Mouse (Mus musculus) neural tube, embryonic 14.5 days (tissue): ENCODE measurements around the gene Sfmbt1. TPM values are rescaled to one million over a fixed set of nuclear protein-coding genes. Genes with fewer than 3 reads are reported as not detected.
A peak's percentile ranks its signal among the peaks of the same experiment; 100 is the strongest.

ENCODE experiments used
- ATAC-seq: fragments of 200-750 bp; cut with Nextera tagmentation; 2 replicates; pipeline ENCODE4 v1.8.0; 2017; ENCODE audit warnings: low read depth, mild to moderate bottlenecking, moderate TSS enrichment, moderate library complexity
- H3K27ac ChIP-seq: fragments of 300-500 bp; sonication (generic); 2 replicates; pipeline ENCODE4 v1.5.1; 2014; ENCODE audit warnings: low read depth, mild to moderate bottlenecking, control low read depth, low read length, moderate library complexity, mixed read lengths
- H3K27me3 ChIP-seq: fragments of 300-500 bp; sonication (generic); 2 replicates; pipeline ENCODE4 v1.6.1; 2014; ENCODE audit warnings: low read length; ENCODE audit not compliant: control insufficient read depth, insufficient read depth
- H3K36me3 ChIP-seq: fragments of 300-500 bp; sonication (generic); 2 replicates; pipeline ENCODE4 v1.6.1; 2014; ENCODE audit warnings: low read length, mixed read lengths; ENCODE audit not compliant: control insufficient read depth, insufficient read depth
- H3K4me1 ChIP-seq: fragments of 300-500 bp; sonication (generic); 2 replicates; pipeline ENCODE4 v1.6.1; 2014; ENCODE audit warnings: low read length; ENCODE audit not compliant: control insufficient read depth, insufficient read depth
- H3K4me2 ChIP-seq: fragments of 300-500 bp; sonication (generic); 2 replicates; pipeline ENCODE4 v1.6.1; 2014; ENCODE audit warnings: mild to moderate bottlenecking, low read depth, low read length, control low read depth
- H3K4me3 ChIP-seq: fragments of 300-500 bp; sonication (generic); 2 replicates; pipeline ENCODE4 v1.5.1; 2014; ENCODE audit warnings: low read depth, low read length, control low read depth, mixed read lengths
- H3K9ac ChIP-seq: fragments of 300-500 bp; sonication (generic); replicated peaks from 2 replicates; pipeline ENCODE4 v1.6.1; 2014; ENCODE audit warnings: low read depth, mild to moderate bottlenecking, control low read depth, low read length, mixed read lengths
- H3K9me3 ChIP-seq: fragments of 300-500 bp; sonication (generic); 2 replicates; pipeline ENCODE4 v1.6.1; 2016; ENCODE audit warnings: low read length; ENCODE audit not compliant: control insufficient read depth
- WGBS: fragments of 180-500 bp; shearing (Covaris S2); extraction: QIAGEN DNeasy Blood & Tissue Kit; methylation state at CpG from one replicate; pipeline ENCODE4 v1.1.7; 2014; 5-methylcytosine and 5-hydroxymethylcytosine counted together
- polyA plus RNA-seq: library from polyadenylated mRNA; unstranded; fragments of >200 nt; fragmentation: Nextera tagmentation; extraction: Ambion mirVana; gene quantifications from 2 replicates; pipeline ENCODE4 v1.2.1, GENCODE M21; 2014

The Sfmbt1 gene
- polyA plus RNA-seq, 1 experiment from 2014 or later, result 22.1 TPM

DNA sequence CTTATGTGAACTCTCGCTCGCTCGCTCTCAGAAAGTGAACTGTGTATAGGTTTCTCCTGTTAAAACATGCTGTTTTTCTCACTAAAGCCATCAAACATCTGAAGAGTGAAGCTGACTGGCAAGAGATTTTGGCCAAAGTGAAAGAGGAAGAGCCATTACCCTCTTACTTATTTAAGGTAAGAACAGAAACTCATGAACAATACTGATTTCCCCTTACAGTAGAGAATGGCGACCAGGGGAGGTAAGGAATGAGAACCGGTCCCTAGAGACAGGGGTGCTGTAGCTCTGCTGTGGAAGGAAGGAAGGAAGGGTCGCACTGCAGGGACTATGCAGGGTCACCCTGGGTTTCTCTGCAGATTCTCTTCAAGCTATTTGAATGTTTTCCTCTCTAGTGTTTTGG, 70.0 kb downstream of the Sfmbt1 start:
- no peak for ATAC-seq
- H3K4me3 ChIP-seq, result no peak overlapping the region
- no peak overlapping the region for H3K27ac ChIP-seq
- H3K9me3 ChIP-seq, result no peaks in the 10 kb centered on the region
- WGBS, result 94% methylated on average over 6 of the region's 6 CpGs
- no peaks in the 10 kb centered on the region for H3K27me3 ChIP-seq
- H3K4me2 ChIP-seq, result no peak overlapping the region
- no peaks in the 10 kb centered on the region for H3K4me1 ChIP-seq
- peaks cover 7% of the 10 kb centered on the region; the same call in 1 of the 2 replicates for H3K36me3 ChIP-seq
- no peak overlapping the region for H3K9ac ChIP-seq

DNA sequence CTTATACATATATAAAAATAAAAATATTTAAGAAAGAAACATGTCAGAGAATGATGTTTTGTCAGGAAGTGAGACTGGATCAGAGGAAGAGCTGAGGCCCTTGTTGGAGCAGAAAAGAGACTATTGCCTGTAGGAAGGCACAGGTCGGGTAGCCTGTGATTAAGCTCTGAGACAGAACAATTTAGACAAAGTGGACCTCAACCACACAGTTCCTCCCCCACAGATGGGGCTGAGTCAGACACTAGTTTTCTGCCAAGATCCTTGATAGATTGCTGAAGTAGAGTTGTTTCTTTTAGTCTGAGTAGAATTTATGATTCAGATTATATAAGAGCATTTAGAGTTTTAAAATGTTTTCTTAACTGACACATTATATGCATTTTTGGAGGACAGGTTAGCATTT, 74.8 kb downstream of the Sfmbt1 start:
- Histone ChIP-seq H3K36me3 (peaks cover 7% of the 10 kb centered on the region; the same call in 1 of the 2 replicates), H3K27me3 (no peaks in the 10 kb centered on the region), H3K4me2 (no peak overlapping the region), H3K27ac (no peak overlapping the region), H3K9me3 (no peaks in the 10 kb centered on the region), H3K4me3 (no peak overlapping the region), H3K4me1 (no peaks in the 10 kb centered on the region), H3K9ac (no peak overlapping the region)
- no peak for ATAC-seq
- WGBS, result 65% methylated on average over 1 of the region's 1 CpGs

DNA sequence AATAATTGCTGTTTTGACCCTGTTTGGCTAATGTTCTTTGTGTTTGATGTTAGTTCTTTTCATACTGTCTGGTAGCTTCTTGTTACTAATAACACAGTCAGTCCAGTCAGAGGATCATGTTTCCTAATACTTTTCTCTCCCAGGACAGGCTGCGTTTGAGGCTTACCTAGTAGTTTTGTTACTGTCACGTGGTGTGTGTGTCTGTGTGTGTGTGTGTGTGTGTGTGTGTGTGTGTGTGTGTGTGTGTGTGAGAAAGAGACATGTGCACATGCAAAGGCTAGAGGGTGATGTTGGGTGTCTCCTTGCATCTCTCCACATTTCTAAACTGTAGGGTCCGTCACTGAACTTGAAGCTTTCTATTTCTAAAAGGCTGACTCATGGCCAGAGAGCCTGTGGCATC, 78.2 kb downstream of the Sfmbt1 start:
- 96% methylated on average over 3 of the region's 3 CpGs for WGBS
- Histone ChIP-seq H3K4me3 (no peak overlapping the region), H3K4me2 (no peak overlapping the region), H3K4me1 (no peaks in the 10 kb centered on the region), H3K27me3 (no peaks in the 10 kb centered on the region), H3K27ac (no peak overlapping the region), H3K9me3 (no peaks in the 10 kb centered on the region), H3K36me3 (no peaks in the 10 kb centered on the region; the same call in 1 of the 2 replicates), H3K9ac (no peak overlapping the region)
- ATAC-seq, result no peak

DNA sequence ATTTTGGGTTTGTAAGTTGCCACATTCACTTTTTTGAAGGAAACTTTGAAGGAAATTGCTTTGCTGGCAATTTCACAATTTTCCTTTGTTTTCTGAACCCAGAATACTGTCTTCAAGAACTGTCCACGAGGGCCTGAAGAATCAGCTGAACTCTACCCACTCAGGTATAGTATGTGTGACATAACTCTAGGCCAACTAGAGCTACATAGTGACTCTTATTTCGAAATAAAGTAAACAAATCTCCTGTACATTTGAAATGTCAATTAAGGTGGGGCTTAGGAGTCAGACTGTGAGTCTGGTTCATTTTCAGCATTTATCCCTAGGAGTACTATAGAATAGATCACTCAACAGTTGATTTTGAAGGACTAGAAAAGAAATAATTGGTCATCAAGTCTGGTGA, 87.1 kb downstream of the Sfmbt1 start:
- H3K4me2 ChIP-seq, result no peak overlapping the region
- no peak overlapping the region for H3K4me3 ChIP-seq
- no peak overlapping the region for H3K27ac ChIP-seq
- WGBS, result 97% methylated on average over 2 of the region's 2 CpGs
- H3K36me3 ChIP-seq, result peaks cover 16% of the 10 kb centered on the region
- no peak overlapping the region for H3K9ac ChIP-seq
- no peaks in the 10 kb centered on the region for H3K4me1 ChIP-seq
- H3K9me3 ChIP-seq, result no peaks in the 10 kb centered on the region
- H3K27me3 ChIP-seq, result no peaks in the 10 kb centered on the region
- ATAC-seq, result no peak

DNA sequence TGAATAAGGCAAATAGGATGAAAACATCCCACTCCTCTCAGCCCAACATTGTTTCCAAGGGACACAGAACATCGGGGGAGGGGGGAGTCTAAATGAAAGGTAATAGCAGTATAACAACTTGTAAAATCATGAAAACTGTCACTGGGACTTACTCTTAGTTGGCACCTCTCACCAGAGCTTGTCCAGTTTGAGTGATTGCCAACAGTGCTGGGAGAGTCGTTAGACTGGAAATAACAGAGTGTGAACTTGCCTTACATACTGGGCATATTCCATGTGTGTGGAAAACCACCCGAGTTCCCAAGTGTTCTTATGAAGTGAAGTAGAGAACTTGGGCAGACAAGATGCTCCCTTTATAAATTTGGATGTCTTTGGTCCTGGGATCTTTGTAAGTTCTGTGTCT, 106.5 kb downstream of the Sfmbt1 start:
- no peak overlapping the region for H3K27ac ChIP-seq
- no peak overlapping the region for H3K4me3 ChIP-seq
- no peak overlapping the region for H3K9ac ChIP-seq
- H3K9me3 ChIP-seq, result no peaks in the 10 kb centered on the region
- H3K4me2 ChIP-seq, result no peak overlapping the region
- 84% methylated on average over 3 of the region's 3 CpGs for WGBS
- peaks cover 26% of the 10 kb centered on the region for H3K36me3 ChIP-seq
- ATAC-seq, result no peak
- H3K27me3 ChIP-seq, result no peaks in the 10 kb centered on the region
- H3K4me1 ChIP-seq, result no peaks in the 10 kb centered on the region

DNA sequence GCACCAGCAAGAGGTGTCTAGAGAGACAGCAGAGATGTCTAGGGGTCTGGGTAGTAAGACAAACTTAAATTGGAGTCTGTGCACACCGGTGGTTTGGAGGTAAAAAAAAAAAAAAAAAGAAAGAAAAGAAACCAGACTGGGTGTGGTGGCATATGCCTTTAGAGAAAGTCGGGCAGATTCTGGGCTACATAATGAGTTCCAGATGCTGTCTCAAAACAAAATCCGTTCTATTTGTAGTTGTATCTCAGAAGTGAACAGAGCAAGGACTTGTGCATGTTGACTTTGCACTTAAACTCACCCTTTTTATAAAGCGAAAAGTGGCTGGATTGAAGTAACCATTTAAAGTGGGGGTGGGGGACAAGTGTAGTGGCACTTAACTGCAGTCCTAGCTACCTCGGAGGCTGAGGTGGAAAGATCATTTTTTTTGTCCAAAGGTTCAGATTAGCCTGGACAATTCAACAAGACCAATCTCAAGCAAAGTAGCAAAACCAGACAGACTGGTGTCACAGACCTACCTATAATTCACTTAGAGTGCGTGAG, 109.9 kb downstream of the Sfmbt1 start:
- H3K4me2 ChIP-seq, result no peak overlapping the region
- ATAC-seq, result no peak
- peaks cover 2% of the 10 kb centered on the region; the same call in 1 of the 2 replicates for H3K36me3 ChIP-seq
- no peak overlapping the region for H3K27ac ChIP-seq
- 75% methylated on average over 6 of the region's 6 CpGs for WGBS
- H3K27me3 ChIP-seq, result no peaks in the 10 kb centered on the region
- no peak overlapping the region for H3K4me3 ChIP-seq
- peaks cover 13% of the 10 kb centered on the region for H3K4me1 ChIP-seq
- H3K9me3 ChIP-seq, result no peaks in the 10 kb centered on the region
- H3K9ac ChIP-seq, result no peak overlapping the region

DNA sequence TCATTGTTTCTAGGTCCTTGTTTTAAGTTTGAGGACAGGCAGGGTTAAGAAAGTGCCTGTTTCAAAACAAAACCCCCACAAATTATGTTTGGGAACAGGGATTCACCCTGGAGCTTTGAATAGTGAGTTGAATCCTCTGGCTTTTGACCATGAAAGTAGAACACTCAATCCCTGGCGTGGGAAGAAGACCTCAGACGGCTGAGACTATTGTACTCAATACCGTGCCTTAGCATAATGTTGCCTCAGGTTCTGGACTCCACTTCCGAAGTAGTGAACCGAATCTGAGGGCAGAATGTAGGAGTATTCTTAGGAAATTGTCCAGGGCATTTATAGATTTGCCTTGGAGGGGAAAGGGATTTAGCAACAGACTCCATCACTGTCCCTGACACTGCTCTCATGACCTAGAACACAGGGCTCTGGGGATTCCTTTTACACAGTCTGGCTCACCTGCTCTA, 110.4 kb downstream of the Sfmbt1 start:
- Histone ChIP-seq H3K9ac (peak overlapping the region; percentile 83; the same call in 1 of the 2 replicates), H3K9me3 (no peaks in the 10 kb centered on the region), H3K27ac (no peak overlapping the region), H3K4me1 (peaks cover 13% of the 10 kb centered on the region), H3K4me2 (peak overlapping the region; percentile 75), H3K36me3 (no peaks in the 10 kb centered on the region), H3K27me3 (no peaks in the 10 kb centered on the region), H3K4me3 (peak overlapping the region; percentile 77)
- 29% methylated on average over 5 of the region's 5 CpGs for WGBS
- ATAC-seq, result 0 out of 2 replicates have a peak, but pooled peaks have one; percentile 4

DNA sequence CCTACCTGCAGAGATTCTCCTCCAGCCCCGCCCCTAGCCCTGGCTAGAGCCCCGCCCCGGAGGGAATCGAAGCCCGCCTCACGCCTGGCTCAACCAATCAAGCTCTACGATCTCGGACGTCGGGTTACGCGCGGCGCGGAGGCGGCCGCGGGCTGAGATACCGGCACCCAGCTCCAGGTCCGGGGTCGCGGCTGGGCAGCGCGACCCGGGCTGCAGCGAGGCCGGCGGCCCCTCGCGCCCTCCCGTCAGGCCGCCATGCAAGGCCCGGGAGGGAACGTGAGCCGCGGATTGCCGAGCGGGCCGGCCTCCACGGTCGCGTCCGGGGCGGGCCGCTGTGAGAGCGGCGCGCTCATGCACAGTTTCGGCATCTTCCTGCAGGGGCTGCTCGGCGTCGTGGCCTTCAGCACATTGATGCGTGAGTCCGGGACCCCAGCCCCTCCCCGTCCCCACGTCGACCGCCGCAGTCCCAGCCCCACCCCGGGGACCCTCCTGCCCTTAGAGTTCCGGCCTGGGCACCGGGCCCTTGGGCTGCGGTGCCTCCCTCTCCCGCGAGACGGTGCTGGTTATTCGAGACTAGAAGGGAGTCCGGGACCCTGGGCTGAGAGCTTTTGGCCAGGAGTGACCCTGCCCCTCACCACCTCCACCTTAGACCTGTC, 111.0 kb downstream of the Sfmbt1 start, which contains the start of gene Tmem110:
Gene Tmem110 (plus strand): TSS at position 115 of the 656 bp plus-strand sequence.
- Histone ChIP-seq H3K4me1 (peaks cover 13% of the 10 kb centered on the region), H3K27me3 (no peaks in the 10 kb centered on the region), H3K4me3 (peak within 1 kb of the TSS; percentile 77), H3K4me2 (peak within 1 kb of the TSS; percentile 75), H3K9ac (peak within 1 kb of the TSS; percentile 83), H3K9me3 (no peaks in the 10 kb centered on the region), H3K27ac (peak within 1 kb of the TSS; percentile 55; the same call in 1 of the 2 replicates), H3K36me3 (no peaks in the 10 kb centered on the region)
- under 1% methylated on average over 61 of the region's 68 CpGs for WGBS
- peak; percentile 97 for ATAC-seq
